Mouse (Mus musculus) lung, embryonic 14.5 days (tissue): ENCODE data around the gene Gm5447. TPM values are rescaled to one million over a fixed set of nuclear protein-coding genes. Genes with fewer than 3 reads are reported as not detected.

Experiments used
- ATAC-seq: fragments of 200-750 bp; cut with Nextera tagmentation; 2 replicates; pipeline ENCODE4 v1.8.0; 2017; ENCODE audit warnings: mild to moderate bottlenecking, moderate TSS enrichment, moderate library complexity; ENCODE audit not compliant: insufficient read depth
- DNase-seq: peaks from one replicate; pipeline ENCODE4 v3.0.0-alpha.2; 2015
- H3K27ac ChIP-seq: fragments of 300-500 bp; sonication (generic); 2 replicates; pipeline ENCODE4 v1.5.1; 2014; ENCODE audit warnings: low read depth, mild to moderate bottlenecking, moderate library complexity
- H3K27me3 ChIP-seq: fragments of 300-500 bp; sonication (generic); 2 replicates; pipeline ENCODE4 v1.6.1; 2014; ENCODE audit warnings: low read length, control low read depth; ENCODE audit not compliant: insufficient read depth
- H3K36me3 ChIP-seq: fragments of 300-500 bp; sonication (generic); 2 replicates; pipeline ENCODE4 v1.6.1; 2014; ENCODE audit warnings: control low read depth; ENCODE audit not compliant: insufficient read depth
- H3K4me1 ChIP-seq: fragments of 300-500 bp; sonication (generic); 2 replicates; pipeline ENCODE4 v1.6.1; 2014; ENCODE audit warnings: antibody characterized with exemption, control low read depth; ENCODE audit not compliant: insufficient read depth
- H3K4me2 ChIP-seq: fragments of 300-500 bp; sonication (generic); 2 replicates; pipeline ENCODE4 v1.6.1; 2014; ENCODE audit warnings: mild to moderate bottlenecking
- H3K4me3 ChIP-seq: fragments of 300-500 bp; sonication (generic); 2 replicates; pipeline ENCODE4 v1.5.1; 2014; ENCODE audit warnings: low read depth, low read length
- H3K9ac ChIP-seq: fragments of 300-500 bp; sonication (generic); 2 replicates; pipeline ENCODE4 v1.6.1; 2014
- H3K9me3 ChIP-seq: fragments of 300-500 bp; sonication (generic); 2 replicates; pipeline ENCODE4 v1.6.1; 2016; ENCODE audit warnings: low read depth, low read length, control low read depth
- CTCF ChIP-seq: IDR thresholded peaks from 2 replicates; pipeline ENCODE4 v1.5.1; 2016; ENCODE audit warnings: antibody characterized with exemption, low read depth
- WGBS: fragments of 180-500 bp; shearing (Covaris S2); extraction: QIAGEN DNeasy Blood & Tissue Kit; methylation state at CpG from one replicate; pipeline ENCODE4 v1.1.7; 2014; 5-methylcytosine and 5-hydroxymethylcytosine counted together
- polyA plus RNA-seq: library from polyadenylated mRNA; unstranded; fragments of >200 nt; fragmentation: Nextera tagmentation; extraction: Ambion mirVana; gene quantifications from 2 replicates; pipeline ENCODE4 v1.2.1, GENCODE M21; 2014

The Gm5447 gene
- polyA plus RNA-seq, 1 experiment from 2014 or later = not detected

GRCm38 (mm10) chr13:30985275-30985597 lies 11.2 kb downstream of the Gm5447 start:
- Histone ChIP-seq H3K27me3 (no peaks in the 10 kb centered on the region), H3K4me1 (peaks cover 9% of the 10 kb centered on the region), H3K9me3 (no peaks in the 10 kb centered on the region), H3K4me2 (peak overlapping the region; percentile 62), H3K9ac (peak overlapping the region; percentile 35), H3K4me3 (peak overlapping the region; percentile 30), H3K36me3 (no peaks in the 10 kb centered on the region), H3K27ac (peak overlapping the region; percentile 82)
- DNase-seq (no peak), ATAC-seq (no peak)
- TF ChIP-seq CTCF = no peak
- WGBS = 14% methylated on average over 13 of the region's 13 CpGs

- Histone ChIP-seq H3K9me3 (no peaks in the 10 kb centered on the region), H3K4me2 (peak overlapping the region; percentile 62), H3K36me3 (no peaks in the 10 kb centered on the region), H3K27me3 (no peaks in the 10 kb centered on the region), H3K9ac (peak overlapping the region; percentile 35), H3K4me3 (peak overlapping the region; percentile 30), H3K4me1 (peaks cover 9% of the 10 kb centered on the region), H3K27ac (peak overlapping the region; percentile 82)
- 8% methylated on average over 27 of the region's 27 CpGs for WGBS
- peak; percentile 80 for DNase-seq
- peak; percentile 84 for ATAC-seq
- no peak for TF ChIP-seq CTCF
These were observed 11.8 kb downstream of the Gm5447 start for GRCm38 (mm10) chr13:30985598-30986466.

- Histone ChIP-seq H3K36me3 (no peaks in the 10 kb centered on the region), H3K9me3 (no peaks in the 10 kb centered on the region), H3K9ac (no peak overlapping the region), H3K4me1 (peaks cover 9% of the 10 kb centered on the region), H3K27ac (0 out of 2 replicates have a peak overlapping the region, but pooled peaks have one; percentile 46), H3K4me3 (no peak overlapping the region), H3K27me3 (no peaks in the 10 kb centered on the region), H3K4me2 (no peak overlapping the region)
- ATAC-seq (no peak), DNase-seq (peak; percentile 19)
- 57% methylated on average over 10 of the region's 10 CpGs for WGBS
- no peak for TF ChIP-seq CTCF
These were observed 13.0 kb downstream of the Gm5447 start for GRCm38 (mm10) chr13:30986934-30987455.

GRCm38 (mm10) chr13:30987686-30988085 lies 13.7 kb downstream of the Gm5447 start:
- Histone ChIP-seq H3K27ac (no peak overlapping the region), H3K4me1 (peaks cover 9% of the 10 kb centered on the region), H3K27me3 (no peaks in the 10 kb centered on the region), H3K9me3 (no peaks in the 10 kb centered on the region), H3K4me2 (no peak overlapping the region), H3K4me3 (no peak overlapping the region), H3K36me3 (no peaks in the 10 kb centered on the region), H3K9ac (no peak overlapping the region)
- ATAC-seq (no peak), DNase-seq (no peak)
- 82% methylated on average over 2 of the region's 2 CpGs for WGBS
- TF ChIP-seq CTCF = no peak

GRCm38 (mm10) chr13:30989710-30990109 lies 15.7 kb downstream of the Gm5447 start:
- Histone ChIP-seq H3K27me3 (no peaks in the 10 kb centered on the region), H3K9me3 (no peaks in the 10 kb centered on the region), H3K9ac (no peak overlapping the region), H3K36me3 (no peaks in the 10 kb centered on the region), H3K4me3 (no peak overlapping the region), H3K4me1 (peaks cover 9% of the 10 kb centered on the region), H3K4me2 (no peak overlapping the region), H3K27ac (peak overlapping the region; percentile 52; the same call in 1 of the 2 replicates)
- no peak for TF ChIP-seq CTCF
- WGBS = 54% methylated on average over 10 of the region's 10 CpGs
- ATAC-seq = peak; percentile 15; the same call in 1 of the 2 replicates
- no peak for DNase-seq

GRCm38 (mm10) chr13:30990233-30990632 lies 16.2 kb downstream of the Gm5447 start:
- H3K27me3 ChIP-seq = no peaks in the 10 kb centered on the region
- no peak overlapping the region for H3K9ac ChIP-seq
- ATAC-seq = peak; percentile 73
- H3K27ac ChIP-seq = peak overlapping the region; percentile 52; the same call in 1 of the 2 replicates
- DNase-seq = peak; percentile 84
- H3K4me3 ChIP-seq = no peak overlapping the region
- H3K4me1 ChIP-seq = peaks cover 9% of the 10 kb centered on the region
- WGBS = 19% methylated on average over 9 of the region's 9 CpGs
- no peaks in the 10 kb centered on the region for H3K9me3 ChIP-seq
- TF ChIP-seq CTCF = no peak
- H3K36me3 ChIP-seq = no peaks in the 10 kb centered on the region
- H3K4me2 ChIP-seq = no peak overlapping the region

- WGBS = 29% methylated on average over 3 of the region's 3 CpGs
- Histone ChIP-seq H3K27ac (no peak overlapping the region), H3K4me3 (no peak overlapping the region), H3K36me3 (no peaks in the 10 kb centered on the region), H3K4me1 (peaks cover 5% of the 10 kb centered on the region; the same call in 1 of the 2 replicates), H3K4me2 (no peak overlapping the region), H3K9me3 (no peaks in the 10 kb centered on the region), H3K27me3 (no peaks in the 10 kb centered on the region), H3K9ac (no peak overlapping the region)
- peak; percentile 79 for TF ChIP-seq CTCF
- DNase-seq (peak; percentile 94), ATAC-seq (no peak)
These were observed 19.8 kb downstream of the Gm5447 start for GRCm38 (mm10) chr13:30993819-30994218.
